Mouse (Mus musculus): ENCODE results near the gene Mtus2.

Gene Mtus2

DNA sequence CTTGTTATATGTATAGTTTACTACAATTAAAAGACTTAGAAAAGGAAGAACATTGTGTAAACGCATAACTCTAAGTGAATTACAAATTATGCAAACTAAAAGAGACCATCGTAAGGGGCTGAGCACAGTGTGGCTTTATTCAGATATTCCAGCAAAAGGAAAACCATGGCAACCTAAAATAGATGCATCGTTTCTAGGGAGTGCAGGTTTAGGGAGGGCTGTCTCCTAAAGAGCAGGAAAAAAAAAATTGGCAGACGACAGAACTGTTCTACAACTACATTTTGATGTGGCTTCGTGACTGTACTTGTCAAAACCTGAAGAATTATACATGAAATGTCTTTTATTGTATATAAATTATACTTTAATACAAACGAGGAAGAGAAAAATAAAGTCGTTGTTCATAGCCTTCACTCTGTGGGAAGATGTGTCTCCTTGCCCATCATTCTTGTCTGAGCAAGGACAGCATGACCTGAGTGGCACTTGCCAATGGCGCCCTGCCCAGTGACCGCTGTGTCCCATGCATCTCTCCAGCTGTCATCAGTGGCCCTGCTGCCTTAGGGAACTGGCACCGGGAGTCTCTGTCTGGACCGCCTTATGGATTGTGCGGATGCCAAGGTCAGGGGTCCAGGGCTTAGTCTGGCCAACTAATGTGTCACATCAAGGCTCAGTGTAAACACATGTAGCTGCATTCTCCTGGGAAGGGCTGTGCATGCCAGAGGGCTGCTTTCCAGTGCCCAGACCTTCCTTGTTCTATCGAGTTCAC lies 95.9 kb downstream of the Mtus2 start:
- no peak for DNase-seq

DNA sequence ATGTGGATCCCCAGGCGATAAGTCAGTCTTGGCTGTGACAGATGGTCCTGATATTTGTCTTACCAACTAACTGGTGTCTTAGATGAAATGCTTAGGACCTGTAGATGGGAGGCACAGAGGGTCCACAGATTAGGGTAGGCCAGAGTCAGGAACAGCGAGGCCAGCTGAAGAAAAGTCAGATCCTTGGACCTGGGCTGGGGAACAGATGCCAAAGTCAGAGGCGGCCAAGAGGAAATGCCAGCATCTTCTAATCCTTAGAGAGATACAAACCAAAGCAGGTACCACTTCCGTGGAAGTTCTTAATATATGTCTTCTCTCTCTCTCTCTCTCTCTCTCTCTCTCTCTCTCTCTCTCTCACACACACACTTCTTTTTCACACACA lies 96.5 kb downstream of the Mtus2 start:
- DNase-seq, result no peak

DNA sequence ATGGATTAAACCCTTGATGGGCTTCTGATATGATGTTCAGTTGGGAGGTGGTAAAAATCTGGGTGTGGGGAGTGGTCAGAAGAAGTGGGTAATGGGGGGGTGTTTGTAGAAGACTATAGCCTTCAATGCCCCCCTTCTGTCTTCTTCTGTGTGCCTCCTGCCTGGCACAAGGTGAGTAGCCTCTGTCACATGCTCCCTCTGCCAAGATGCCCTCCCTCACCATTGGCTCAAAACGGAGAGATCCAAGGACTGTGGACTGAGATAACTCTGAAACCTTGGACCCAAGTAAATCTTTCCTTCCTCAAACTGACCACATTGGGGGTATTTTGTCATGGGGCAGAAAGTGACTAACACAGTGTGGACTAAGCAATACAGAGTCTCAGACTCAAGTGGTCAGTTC lies 99.7 kb downstream of the Mtus2 start:
- no peak for DNase-seq

DNA sequence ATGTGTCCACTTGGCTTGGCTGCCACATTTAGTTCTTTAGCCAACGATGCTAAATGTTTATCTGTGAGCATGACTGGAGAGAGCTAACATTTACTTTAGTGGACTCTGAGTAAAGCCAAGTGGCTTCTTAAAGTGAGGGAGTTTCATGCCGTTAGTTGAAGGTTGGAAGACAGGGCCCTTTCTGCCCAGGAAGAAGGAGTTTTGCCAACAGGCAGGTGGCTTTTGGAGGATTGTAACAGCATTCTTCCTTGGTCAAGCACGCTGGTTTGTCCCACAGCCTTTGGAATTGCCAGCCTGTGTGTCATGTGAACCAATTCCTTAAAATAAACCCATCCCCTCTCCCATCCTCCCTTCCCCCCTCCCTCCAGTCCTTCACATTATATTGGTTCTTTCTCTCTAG lies 100.3 kb downstream of the Mtus2 start:
- no peak for DNase-seq

DNA sequence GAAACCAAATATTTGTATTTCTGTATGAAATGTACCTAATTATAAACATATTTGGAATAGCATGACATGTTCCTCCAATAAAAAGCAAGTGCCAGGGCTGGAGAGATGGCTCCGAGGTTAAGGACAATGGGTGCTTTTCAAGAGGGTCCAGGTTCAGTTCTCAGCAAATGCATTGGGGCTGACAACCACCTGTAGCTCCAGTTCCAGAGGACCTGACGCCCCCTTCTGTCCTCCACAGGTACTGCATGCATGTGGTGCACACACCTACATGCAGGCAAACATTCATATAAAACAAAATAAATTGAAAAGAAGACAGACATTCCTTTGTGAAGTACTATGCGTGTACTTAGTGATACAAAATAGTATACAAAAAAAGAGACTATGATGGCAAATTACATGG lies 102.2 kb downstream of the Mtus2 start:
- DNase-seq, result no peak

DNA sequence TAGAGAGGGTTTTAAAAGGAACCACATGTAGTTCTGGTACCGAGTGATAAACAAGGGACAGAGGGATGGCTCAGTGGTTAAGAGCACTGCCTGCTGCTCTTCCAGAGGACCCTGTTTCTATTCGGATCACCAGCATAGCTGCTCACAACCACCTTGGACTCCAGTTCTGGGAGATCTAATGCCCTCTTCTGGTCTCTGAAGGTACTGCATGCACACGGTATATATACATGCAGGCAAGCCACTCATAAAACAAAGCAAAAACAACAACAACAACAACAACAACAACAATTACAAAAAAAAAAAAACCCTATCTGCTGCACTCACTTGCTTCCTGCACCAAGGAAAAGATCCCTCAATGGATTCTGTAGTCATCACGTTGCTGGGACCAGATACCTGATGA lies 104.7 kb downstream of the Mtus2 start:
- DNase-seq, result no peak

DNA sequence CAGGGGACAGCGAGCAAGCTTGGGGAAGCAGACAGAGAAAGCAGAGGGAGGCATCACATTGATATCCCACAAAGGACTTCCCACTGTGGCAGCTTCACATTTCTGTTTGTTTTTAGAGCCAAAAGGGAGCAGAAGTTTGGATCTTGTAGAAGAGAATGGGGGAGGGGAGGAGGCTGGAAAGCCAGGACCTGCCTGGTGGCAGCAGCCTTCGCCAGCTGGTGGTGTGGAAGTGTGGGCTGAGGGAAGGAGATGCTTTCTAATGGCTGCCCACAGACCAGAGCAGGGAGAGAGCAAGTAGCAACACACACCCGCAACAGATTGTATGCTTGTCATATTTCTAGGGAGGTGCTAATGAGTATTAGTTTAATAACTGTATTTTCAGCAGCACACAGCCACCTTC lies 106.6 kb downstream of the Mtus2 start:
- DNase-seq, result no peak

DNA sequence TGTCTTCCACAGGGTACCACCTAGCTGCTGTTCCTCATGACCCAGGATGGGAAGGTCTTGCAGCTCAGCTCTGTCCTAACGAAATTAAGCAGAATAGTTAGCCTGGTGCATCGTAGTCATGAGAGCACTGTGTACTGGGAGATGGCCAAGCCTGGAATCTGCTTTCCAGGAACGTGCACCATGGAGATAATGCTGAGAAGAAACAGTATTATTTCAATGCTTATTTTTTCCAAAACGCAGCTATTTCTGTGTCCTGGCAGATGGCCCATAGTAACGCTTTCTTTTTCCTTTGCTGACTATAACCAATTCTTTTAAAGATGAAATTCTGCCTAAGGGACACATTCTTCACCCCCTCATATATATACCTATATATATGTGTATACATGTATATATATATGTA lies 108.1 kb downstream of the Mtus2 start:
- no peak for DNase-seq

DNA sequence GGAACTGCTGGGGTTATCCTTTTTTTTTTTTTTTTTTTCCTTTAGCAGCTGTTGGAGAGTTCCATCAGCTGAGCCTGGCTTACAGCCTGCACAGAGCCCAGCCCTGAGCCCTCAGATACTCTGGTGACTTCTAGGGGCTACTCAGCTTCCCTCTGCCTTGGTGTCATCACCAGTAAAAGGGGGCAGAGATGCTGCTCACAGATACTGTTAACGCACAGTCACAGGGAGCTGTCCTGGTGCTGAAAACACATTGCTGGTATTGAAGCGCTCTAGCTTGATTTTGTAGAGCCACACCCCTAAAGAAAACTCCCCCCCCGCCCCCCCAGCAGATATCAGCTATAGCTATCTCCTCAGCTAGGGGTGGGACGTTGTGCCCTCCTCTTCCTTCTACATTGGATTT lies 112.8 kb downstream of the Mtus2 start:
- DNase-seq, result no peak

DNA sequence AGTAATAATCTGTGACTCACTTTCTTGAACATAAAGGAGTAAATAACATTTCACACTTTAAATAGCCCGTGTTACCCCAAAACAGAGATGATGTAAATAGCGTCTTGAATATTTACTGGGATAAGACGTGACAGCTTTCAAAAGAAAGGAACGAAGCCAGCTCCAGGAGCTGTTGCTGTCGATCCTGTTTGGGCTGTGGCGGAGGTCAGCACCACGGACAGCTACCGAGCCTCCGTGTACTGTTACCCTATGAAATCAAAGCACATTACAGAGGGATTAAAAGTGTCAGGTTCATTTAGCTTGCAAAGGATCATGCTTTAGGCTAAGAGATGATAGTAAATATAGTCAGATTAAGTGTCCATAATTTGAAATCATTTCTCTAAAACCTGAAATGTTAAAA lies 114.7 kb downstream of the Mtus2 start:
- no peak for DNase-seq

DNA sequence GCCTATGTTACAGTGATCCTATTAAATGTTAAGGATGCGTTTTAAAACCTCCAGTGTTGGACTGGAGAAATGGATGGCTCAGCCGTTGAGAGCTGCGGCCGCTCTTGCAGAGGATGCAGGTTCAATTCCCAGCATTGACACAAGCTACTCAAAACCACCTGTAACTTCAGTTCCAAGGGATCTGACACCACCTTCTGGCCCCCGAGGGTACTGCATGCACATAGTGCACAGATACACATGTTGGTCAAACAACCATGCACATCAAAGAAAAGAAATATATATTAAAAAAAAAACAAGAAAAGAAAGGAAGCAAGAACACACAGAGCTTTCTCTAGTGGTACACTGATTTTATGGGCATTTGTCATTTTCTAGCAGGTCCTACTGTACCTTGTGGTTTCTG lies 116.3 kb downstream of the Mtus2 start:
- DNase-seq, result no peak

DNA sequence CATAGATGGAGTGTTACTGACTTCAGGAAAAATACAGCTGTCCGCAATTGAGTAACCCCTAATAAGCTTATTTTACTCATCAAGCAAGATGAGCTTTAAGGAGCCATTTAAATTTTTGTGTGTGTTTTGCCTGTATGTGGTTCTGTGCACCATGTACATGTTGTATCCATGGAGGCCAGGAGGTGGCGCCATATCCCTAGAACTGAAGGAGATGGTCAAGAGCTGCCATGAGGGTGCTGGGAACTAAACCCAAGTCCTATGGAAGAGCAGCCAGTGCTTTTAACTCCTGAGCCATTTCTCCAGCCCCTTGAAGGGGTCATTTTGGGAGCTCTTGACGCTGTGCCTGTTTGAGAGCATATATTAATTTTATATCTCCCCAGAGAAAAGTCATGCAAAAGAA lies 122.6 kb downstream of the Mtus2 start:
- no peak for DNase-seq

DNA sequence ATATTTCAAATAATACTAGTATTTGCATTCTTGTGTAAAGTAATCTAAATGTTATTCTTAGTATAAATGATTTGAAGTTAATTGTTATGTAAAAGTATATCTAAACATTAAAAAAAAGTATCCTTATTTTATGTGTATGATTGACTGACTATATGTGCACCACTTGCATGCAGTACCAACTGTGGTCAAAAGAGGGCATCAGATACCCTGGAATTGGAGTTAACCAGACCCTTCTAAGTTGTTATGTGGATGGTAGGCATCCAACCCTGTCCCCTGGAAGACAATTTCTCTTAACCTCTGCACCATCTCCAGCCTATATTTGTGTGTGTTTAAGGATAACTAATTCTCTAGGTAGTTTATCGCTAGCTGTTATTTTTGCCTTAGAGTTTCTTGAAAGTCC lies 126.4 kb downstream of the Mtus2 start:
- no peak for DNase-seq

DNA sequence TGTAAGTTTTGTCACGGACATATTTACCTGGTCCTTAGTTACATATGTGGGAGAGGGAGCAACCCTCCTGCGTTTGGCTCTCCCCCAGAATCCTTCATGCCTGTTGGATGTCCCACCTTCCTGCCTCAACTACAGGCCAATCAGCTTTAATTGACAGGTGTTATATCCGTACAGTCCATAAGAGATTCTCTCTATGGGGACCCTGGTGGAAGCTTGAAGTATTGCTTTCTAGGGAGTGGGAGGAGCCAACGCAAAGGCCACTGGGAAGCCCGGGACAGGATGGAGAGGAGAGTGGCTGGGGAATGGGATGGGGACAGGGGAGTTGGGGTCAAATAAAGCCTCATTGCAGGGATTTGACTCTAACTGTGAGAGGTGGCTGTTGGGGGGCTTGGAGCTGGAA lies 127.6 kb downstream of the Mtus2 start:
- DNase-seq, result no peak

DNA sequence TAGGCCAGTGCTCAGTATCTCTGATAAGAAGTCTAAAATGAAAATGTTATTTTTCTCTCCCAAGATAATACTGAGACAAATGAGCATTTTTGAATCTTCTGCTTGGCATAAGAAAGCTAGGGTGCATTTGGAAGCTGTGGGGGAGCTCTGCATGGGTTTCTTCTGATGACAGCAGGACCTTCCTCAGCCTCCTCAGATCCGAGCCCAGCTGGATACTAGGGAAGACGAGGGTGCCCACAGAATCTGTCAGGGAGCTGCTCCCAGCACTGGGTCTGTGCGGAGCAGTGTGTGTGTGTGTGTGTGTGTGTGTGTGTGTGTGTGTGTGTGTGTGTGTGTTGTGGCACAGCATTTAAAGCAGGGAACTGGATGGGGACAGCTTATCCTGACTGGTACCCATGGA lies 130.7 kb downstream of the Mtus2 start:
- no peak for DNase-seq

DNA sequence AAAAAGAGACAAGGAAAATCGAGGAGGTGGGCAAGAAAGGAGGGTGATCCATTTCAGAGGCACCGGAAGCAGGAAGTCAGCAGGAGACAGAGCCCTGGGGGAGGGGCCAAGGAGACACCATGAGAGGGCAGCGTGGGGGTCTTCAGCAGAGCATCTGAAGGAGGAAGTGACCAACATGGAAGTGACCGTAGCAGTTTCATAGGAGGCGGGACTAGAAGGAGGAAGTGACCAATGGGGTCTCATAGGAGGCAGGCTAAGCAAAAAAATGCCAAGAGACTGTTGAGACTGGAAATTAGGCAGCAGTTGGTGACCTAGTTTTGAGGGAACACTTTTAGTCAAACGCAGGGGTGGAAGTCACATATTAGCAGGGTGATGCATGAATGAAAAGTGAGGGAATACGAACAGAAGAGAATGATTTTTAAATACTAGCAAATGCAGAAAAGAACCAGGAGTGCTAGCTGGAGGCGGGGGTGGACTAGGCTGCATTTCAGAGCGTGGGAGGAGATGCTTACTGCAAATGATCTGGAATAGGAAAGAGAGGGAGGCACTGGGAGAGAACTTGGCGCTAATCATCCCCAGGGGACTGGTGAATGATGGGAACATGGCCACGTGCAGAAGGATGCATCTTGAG lies 133.2 kb downstream of the Mtus2 start:
- DNase-seq, result no peak

DNA sequence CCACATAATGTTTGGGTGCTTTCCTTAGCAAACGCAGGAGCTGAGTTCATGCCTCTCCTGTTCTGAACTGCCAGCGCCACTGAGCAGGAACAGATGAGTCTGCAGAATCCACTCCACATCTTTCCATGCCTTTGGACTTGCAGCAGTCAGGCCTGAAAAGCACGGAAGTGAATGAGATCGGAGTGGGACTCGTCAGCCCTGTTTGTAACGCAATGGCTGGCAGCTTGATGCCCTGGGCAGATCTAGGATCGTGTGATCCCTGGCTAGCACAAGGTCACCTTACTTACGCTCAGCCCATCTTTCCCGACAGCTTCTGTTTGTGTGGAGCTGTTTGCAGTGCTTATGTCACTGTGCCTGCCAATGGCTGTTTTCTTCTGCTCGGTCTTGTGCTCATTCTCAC lies 137.5 kb downstream of the Mtus2 start:
- DNase-seq, result no peak

DNA sequence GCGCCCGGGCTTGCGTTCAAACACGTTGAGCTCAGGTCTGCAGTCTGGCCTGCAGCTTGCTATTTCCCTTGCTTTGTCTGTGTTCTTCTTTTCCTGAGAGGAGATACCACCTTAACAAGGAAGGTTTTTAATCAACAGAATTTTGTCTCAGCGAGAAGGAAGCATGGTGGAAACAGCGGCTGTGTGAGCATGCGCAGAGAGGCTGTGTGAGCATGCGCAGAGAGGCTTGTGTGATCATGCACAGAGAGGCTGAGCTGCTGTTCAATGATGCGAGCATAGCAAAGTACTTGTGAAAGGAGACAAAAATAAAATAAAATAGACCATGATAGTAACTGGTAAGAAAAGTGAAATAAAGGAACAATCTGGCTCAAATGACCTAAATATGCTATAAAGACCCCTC lies 142.2 kb downstream of the Mtus2 start:
- DNase-seq, result no peak

DNA sequence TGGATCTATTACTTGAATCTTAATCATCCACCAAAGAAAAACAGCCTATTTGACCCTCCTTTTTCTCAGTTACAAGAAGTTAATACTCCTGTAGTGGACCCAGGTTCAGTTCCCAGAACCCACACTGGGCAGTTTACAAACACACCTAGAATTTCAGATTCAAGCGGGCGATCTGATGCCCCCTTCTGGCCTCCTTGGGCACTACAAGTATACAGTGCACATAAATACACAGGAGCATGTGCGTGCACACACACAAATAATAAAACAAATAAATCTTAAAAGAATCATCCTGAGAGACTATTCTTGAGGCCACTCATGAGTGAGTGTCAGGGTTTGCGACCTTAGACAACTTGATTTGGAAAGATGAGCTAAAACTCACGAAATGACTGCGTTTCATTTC lies 150.2 kb downstream of the Mtus2 start:
- DNase-seq, result no peak

DNA sequence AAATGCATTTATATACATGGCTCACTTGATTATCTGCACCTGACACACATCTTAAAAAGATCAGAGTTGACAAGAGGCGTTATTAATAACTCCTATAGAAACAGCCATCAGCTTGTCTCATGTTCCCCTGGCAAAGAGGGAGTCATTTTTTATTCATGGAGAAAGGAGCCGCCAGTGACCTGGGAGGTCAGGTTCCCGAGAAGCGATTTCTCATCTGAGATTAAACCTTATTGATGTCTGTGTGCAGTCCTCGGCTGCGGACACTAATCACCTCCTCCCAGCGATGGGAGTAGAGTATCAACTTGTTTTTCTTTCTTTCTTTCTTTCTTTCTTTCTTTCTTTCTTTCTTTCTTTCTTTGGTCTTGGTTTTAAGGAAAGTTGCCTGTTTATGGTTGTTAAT lies 150.8 kb downstream of the Mtus2 start:
- DNase-seq, result no peak

DNA sequence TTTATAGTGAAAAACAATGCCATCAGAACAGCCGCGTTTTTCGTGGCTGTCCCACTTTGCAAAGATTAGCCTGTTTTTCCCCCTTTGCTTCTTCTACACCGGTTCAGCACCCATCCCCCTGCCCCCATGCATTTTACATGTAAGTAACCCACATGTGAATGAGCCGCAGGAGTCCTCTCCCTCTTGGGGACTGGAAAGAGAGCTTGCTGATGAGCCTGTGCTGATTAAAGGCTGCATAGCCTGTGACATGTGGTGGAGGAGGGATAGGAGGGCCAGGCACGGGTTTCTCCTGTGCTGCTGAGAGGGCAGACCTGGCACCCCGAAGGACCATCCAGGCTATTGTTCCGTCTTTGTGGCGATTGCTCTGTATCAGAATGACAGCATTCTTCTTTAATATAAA lies 151.2 kb downstream of the Mtus2 start:
- DNase-seq, result no peak

DNA sequence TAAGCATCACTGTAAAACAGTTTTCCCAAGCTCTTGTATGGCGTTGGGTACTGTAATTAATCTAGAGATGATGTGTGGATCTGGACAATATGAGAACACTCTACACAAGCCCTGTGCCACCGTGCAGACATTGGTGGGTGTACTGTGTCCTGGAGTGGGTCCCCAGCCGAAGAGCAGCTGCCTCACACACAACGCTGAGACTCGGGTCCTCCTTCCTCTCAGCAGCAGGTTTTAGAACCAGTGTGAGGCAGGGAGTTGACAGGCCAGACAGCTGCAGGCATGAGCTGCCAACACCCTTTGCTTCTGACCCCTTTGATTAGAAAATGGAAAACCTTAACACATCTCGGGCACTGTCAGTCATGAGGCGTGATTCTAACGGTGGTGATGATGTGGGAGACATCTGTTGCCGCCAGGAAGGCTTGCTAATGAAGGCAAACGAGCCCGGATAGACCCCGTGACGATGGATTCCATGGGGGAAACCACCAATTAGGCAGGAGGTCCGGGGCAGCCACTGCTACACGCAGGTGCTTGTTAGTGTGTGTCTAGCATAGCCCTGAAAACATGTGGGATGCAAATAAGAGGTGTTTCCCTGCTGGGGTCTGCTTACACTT lies 158.2 kb downstream of the Mtus2 start:
- no peak for DNase-seq

DNA sequence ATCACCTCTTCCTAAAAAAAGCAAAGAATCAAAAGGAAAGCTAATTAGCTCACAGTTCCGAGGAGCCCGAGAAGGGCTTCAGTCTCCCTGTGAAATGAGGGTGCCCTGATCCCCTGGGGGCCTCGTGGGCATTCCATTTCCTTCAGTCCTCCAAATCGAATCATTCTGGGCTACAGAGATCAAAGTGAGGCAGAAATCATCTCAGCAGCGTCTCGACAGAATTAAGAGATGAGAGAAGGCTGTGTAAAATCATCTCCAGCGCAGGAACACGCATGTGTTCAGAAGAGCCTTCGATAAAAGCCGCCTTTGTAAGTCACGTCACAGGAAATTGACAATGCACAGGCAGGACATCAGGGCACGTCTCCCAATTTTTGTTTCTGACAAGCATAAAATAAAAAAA lies 167.2 kb downstream of the Mtus2 start:
- DNase-seq, result no peak

DNA sequence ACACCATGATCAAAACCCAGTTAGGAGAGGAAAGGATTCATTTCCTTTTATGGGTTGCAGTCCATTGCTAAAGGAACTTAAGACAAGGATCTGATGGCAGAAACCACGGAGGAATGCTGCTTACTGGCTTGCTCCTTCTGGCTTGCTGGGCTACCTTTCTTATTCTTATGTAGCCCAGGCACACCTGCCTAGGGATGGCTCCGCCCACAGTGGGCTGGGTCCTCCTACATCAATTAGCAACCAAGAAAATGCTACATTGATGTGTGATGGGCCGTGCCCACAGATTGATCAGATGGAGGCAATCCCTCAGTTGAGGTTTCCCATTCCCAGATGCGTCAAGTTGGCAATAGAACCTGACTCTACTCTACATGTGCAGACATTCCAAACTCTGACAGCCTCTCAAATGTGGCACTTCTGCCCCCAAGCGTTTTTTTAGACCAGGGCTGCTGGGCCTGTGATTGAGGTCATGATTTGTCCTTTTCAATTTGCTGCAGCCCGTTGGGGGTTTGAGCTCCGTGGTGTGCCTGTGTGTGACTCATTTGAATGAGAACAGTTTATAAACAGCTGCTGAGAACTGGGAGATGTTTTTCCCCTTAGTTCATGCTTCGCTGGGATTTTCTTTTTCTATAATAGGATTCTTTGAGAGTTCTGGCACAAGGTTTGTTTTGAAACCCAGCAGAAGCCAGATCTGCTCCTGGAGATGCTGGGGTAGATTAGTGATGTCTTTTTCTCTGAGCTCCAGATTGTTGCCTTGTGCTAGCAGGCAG lies 173.8 kb downstream of the Mtus2 start:
- no peak for DNase-seq

Measured in thymus, postnatal 25 days (tissue).